Mouse (Mus musculus): ENCODE measurements around the gene R3hcc1l.

The R3hcc1l gene

GRCm38 (mm10) chr19:42518620-42519310, at the start of gene R3hcc1l:
Gene R3hcc1l (plus strand): TSS chr19:42518759.
- in situ Hi-C loops (cut with MboI; ENCODE audit: low pct_unique_long_range_greater_than_20kb in 1 of 2, low sequenced_read_pairs in 2 of 2, unreplicated experiment in 1 of 2): no loop called here

- in situ Hi-C loops (cut with MboI; ENCODE audit: low pct_unique_long_range_greater_than_20kb in 1 of 2, low sequenced_read_pairs in 2 of 2, unreplicated experiment in 1 of 2): no loop called here
Measured at GRCm38 (mm10) chr19:42471571-42471970, 47.0 kb upstream of the R3hcc1l start.

GRCm38 (mm10) chr19:42472831-42473230, 45.7 kb upstream of the R3hcc1l start:
- in situ Hi-C loops (cut with MboI; ENCODE audit: low pct_unique_long_range_greater_than_20kb in 1 of 2, low sequenced_read_pairs in 2 of 2, unreplicated experiment in 1 of 2): no loop called here

DNA sequence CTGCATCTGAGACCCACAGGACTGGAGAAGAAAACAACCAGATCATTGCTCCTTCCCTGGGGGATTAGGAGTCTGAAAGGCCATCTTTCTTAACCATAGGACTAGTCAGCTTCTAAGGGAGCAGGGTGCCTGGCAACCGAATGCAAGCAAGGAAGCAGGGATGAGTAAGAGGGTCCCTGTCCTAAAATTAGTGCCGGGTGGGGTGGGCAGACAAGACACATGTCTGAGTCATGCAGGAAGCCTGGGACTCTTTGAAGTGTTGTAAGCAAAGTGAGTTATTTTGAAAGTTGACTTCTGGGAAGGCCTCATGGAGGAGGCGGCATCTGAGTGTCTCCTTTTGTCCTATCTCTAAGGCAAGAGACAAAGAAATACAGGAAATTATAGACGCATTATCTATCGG, 40.8 kb upstream of the R3hcc1l start:
- in situ Hi-C loops (cut with MboI; ENCODE audit: low pct_unique_long_range_greater_than_20kb in 1 of 2, low sequenced_read_pairs in 2 of 2, unreplicated experiment in 1 of 2): no loop called here

GRCm38 (mm10) chr19:42478303-42478702, 40.3 kb upstream of the R3hcc1l start:
- in situ Hi-C loops (cut with MboI; ENCODE audit: low pct_unique_long_range_greater_than_20kb in 1 of 2, low sequenced_read_pairs in 2 of 2, unreplicated experiment in 1 of 2): no loop called here

GRCm38 (mm10) chr19:42485443-42485842, 33.1 kb upstream of the R3hcc1l start:
- in situ Hi-C loops (cut with MboI; ENCODE audit: low pct_unique_long_range_greater_than_20kb in 1 of 2, low sequenced_read_pairs in 2 of 2, unreplicated experiment in 1 of 2): no loop called here

- in situ Hi-C loops (cut with MboI; ENCODE audit: low pct_unique_long_range_greater_than_20kb in 1 of 2, low sequenced_read_pairs in 2 of 2, unreplicated experiment in 1 of 2): no loop called here
Measured at GRCm38 (mm10) chr19:42487261-42487660, 31.3 kb upstream of the R3hcc1l start.

GRCm38 (mm10) chr19:42493257-42493917, 25.2 kb upstream of the R3hcc1l start:
- in situ Hi-C loops (cut with MboI; ENCODE audit: low pct_unique_long_range_greater_than_20kb in 1 of 2, low sequenced_read_pairs in 2 of 2, unreplicated experiment in 1 of 2): no loop called here

- in situ Hi-C loops (cut with MboI; ENCODE audit: low pct_unique_long_range_greater_than_20kb in 1 of 2, low sequenced_read_pairs in 2 of 2, unreplicated experiment in 1 of 2): no loop called here
Measured at GRCm38 (mm10) chr19:42504156-42504555, 14.4 kb upstream of the R3hcc1l start.

DNA sequence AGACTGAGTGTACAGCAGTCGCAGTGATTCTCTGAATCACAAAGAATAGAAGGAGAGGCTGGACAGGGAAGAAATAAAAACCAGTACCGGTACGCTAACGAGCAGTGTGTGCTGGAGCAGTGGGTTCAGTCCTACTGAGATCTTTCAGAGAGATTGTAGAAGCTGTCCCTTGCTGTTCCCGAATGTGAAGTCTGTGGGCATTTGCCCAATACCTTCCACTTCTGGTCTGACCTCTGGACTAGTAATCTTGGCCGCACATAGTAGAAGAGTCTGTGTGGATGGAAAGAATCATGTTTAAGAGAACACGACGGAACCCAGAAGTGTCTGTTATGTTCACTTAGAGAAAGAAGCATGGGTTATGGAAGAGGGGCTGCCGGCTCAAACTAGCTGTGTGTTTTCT, 8.9 kb upstream of the R3hcc1l start:
- in situ Hi-C loops (cut with MboI; ENCODE audit: low pct_unique_long_range_greater_than_20kb in 1 of 2, low sequenced_read_pairs in 2 of 2, unreplicated experiment in 1 of 2): no loop called here

- in situ Hi-C loops (cut with MboI; ENCODE audit: low pct_unique_long_range_greater_than_20kb in 1 of 2, low sequenced_read_pairs in 2 of 2, unreplicated experiment in 1 of 2): no loop called here
Measured at GRCm38 (mm10) chr19:42510276-42511171, 8.0 kb upstream of the R3hcc1l start.

DNA sequence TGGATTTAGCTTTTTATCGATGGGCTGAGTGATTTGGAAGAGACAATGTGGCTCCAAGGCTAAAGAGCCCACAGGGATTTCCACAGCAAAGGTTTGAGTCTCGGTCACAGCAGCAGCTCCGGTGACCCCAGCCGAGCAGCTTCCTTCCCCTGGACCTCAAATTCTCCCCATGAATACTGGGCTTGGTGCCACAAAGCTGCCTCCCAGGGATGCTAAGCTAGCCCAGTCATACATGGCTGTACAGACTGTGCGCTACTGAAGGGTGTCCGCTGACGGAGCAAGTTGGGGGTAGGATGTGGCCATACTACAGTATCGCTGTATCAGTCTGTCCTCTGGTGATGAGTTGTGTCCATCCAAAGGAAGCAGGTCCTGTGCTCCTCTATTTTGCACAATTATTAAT, 2.9 kb upstream of the R3hcc1l start:
- in situ Hi-C loops (cut with MboI; ENCODE audit: low pct_unique_long_range_greater_than_20kb in 1 of 2, low sequenced_read_pairs in 2 of 2, unreplicated experiment in 1 of 2): no loop called here

- in situ Hi-C loops (cut with MboI; ENCODE audit: low pct_unique_long_range_greater_than_20kb in 1 of 2, low sequenced_read_pairs in 2 of 2, unreplicated experiment in 1 of 2): no loop called here
Measured at GRCm38 (mm10) chr19:42516121-42516520, 2.4 kb upstream of the R3hcc1l start.

GRCm38 (mm10) chr19:42517957-42518619, 471 bp upstream of the R3hcc1l start:
- in situ Hi-C loops (cut with MboI; ENCODE audit: low pct_unique_long_range_greater_than_20kb in 1 of 2, low sequenced_read_pairs in 2 of 2, unreplicated experiment in 1 of 2): no loop called here

DNA sequence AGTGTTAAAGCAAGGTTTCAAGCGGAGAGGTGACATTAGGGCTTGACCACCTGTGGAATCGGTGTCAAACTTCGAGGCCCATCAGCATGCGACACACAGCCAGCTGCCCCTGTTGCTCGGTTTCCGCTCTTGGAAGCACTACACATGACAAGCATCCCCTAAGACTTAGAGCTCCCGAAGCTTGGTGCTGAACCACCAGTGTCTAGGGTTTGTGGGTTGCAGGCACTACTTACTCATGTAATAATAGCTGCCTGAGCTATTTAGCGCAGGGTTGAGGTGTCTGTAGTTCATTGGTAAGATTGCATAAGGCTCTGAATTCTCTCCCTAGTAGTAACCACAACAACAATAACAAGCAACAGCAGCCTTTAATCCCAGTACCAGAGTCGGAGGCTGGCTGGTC, 1.2 kb downstream of the R3hcc1l start:
- in situ Hi-C loops (cut with MboI; ENCODE audit: low pct_unique_long_range_greater_than_20kb in 1 of 2, low sequenced_read_pairs in 2 of 2, unreplicated experiment in 1 of 2): no loop called here

- in situ Hi-C loops (cut with MboI; ENCODE audit: low pct_unique_long_range_greater_than_20kb in 1 of 2, low sequenced_read_pairs in 2 of 2, unreplicated experiment in 1 of 2): no loop called here
Measured at GRCm38 (mm10) chr19:42524703-42525102, 6.1 kb downstream of the R3hcc1l start.

DNA sequence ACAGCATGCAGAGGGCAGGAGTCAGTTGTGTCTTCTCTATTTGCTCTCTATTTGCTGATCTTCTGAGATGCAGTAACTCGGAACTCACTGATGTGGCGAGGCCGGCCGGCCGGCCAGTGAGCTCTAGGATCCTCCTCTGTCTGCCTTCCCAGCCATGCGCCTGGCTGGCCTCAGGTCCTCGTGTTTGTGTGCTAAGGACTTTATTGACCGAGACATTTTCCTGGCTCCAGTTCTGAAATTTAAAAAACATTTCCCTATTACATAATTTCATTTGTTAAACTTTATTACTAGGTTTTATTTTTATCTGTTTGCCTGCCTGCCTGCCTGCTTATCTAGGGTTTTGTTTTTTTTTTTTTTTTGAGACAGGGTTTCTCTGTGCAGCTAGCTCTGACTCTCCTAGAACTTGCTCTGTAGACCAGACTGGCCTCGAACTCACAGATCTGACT, 11.5 kb downstream of the R3hcc1l start:
- in situ Hi-C loops (cut with MboI; ENCODE audit: low pct_unique_long_range_greater_than_20kb in 1 of 2, low sequenced_read_pairs in 2 of 2, unreplicated experiment in 1 of 2): no loop called here

DNA sequence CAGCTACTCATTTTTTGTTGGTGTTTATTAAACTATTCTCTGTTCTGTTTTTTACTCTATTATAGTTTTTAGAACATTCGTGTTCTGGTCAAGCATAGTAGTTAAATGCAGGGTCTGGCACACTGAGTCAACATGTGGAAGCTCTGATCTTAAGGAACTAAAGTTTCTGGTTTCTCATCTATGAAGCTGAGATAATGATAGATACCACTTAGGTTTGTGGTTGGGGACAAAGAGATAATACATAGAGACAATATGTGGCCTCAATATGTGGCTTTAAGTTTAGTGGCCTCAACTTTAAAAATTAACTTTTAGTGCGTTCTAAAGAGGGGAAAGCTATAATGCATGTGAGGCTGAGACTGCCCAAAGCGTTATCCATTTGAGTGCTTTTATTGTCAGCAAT, 15.9 kb downstream of the R3hcc1l start:
- in situ Hi-C loops (cut with MboI; ENCODE audit: low pct_unique_long_range_greater_than_20kb in 1 of 2, low sequenced_read_pairs in 2 of 2, unreplicated experiment in 1 of 2): no loop called here

DNA sequence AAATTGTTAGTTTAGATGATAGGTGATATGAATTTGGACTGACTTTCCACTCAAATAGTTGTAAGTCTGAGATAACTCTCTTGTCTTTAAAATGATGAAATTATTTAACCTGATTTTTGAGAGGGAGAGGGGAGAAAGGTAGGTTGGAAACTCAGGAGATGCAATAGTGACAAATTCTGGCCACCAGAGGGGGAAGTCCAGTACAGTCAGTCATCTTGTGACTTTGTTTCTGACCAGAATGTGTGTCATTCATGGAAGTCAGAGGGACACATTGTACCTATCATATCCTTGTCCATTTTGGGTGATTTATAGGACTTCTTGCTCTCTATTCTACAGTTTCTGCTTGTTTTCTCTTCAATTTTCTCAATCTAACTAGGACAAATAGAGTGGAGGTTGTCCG, 19.0 kb downstream of the R3hcc1l start:
- in situ Hi-C loops (cut with MboI; ENCODE audit: low pct_unique_long_range_greater_than_20kb in 1 of 2, low sequenced_read_pairs in 2 of 2, unreplicated experiment in 1 of 2): no loop called here

Measured in mouse embryonic stem cell (cell line).